Mouse (Mus musculus): ENCODE measurements around the gene Fntb. TPM values are rescaled to one million over a fixed set of nuclear protein-coding genes. Genes with fewer than 3 reads are reported as not detected.
A peak's percentile ranks its signal among the peaks of the same experiment; 100 is the strongest.
"Not testable (repeated sequence)": the region's sequence is repeated elsewhere in the genome, so short reads cannot be mapped to it uniquely, and the experiment has no call there.

Gene Fntb
- polyA plus RNA-seq, 1 experiment from 2014 or later, result 42.3 TPM

- H3K9me3 ChIP-seq (ENCODE audit: control insufficient read depth, low read length), result no peaks in the 10 kb centered on the region
- no peak overlapping the region for H3K27ac ChIP-seq (ENCODE audit: low read depth, low read length)
- no peak for ATAC-seq (ENCODE audit: low FRiP score, low TSS enrichment)
- H3K9ac ChIP-seq (ENCODE audit: low read depth, low read length), result no peak overlapping the region
- WGBS, result 64% methylated on average over 10 of the region's 10 CpGs
- no peak overlapping the region for H3K4me2 ChIP-seq (replicated peaks; ENCODE audit: low read depth, low read length)
- no peaks in the 10 kb centered on the region for H3K27me3 ChIP-seq (ENCODE audit: control insufficient read depth, insufficient read depth, low read length)
- H3K4me1 ChIP-seq (ENCODE audit: control insufficient read depth, insufficient read depth, low read length), result no peaks in the 10 kb centered on the region
- H3K36me3 ChIP-seq (ENCODE audit: control insufficient read depth, insufficient read depth, low read length), result no peaks in the 10 kb centered on the region
- no peak overlapping the region for H3K4me3 ChIP-seq (ENCODE audit: low read length)
Measured at GRCm38 (mm10) chr12:76784056-76784619, 18.7 kb downstream of the Fntb start.

- Histone ChIP-seq H3K36me3 (ENCODE audit: control insufficient read depth, insufficient read depth, low read length) (no peaks in the 10 kb centered on the region), H3K4me1 (ENCODE audit: control insufficient read depth, insufficient read depth, low read length) (no peaks in the 10 kb centered on the region), H3K9ac (ENCODE audit: low read depth, low read length) (no peak overlapping the region), H3K27me3 (ENCODE audit: control insufficient read depth, insufficient read depth, low read length) (no peaks in the 10 kb centered on the region), H3K4me2 (replicated peaks; ENCODE audit: low read depth, low read length) (no peak overlapping the region), H3K4me3 (ENCODE audit: low read length) (no peak overlapping the region), H3K9me3 (ENCODE audit: control insufficient read depth, low read length) (no peaks in the 10 kb centered on the region), H3K27ac (ENCODE audit: low read depth, low read length) (no peak overlapping the region)
- ATAC-seq (ENCODE audit: low FRiP score, low TSS enrichment), result no peak
- 51% methylated on average over 8 of the region's 8 CpGs for WGBS
Measured at GRCm38 (mm10) chr12:76790446-76791084, 25.2 kb downstream of the Fntb start.

GRCm38 (mm10) chr12:76792540-76792939 lies 27.2 kb downstream of the Fntb start:
- H3K9ac ChIP-seq (ENCODE audit: low read depth, low read length); H3K36me3 ChIP-seq (ENCODE audit: control insufficient read depth, insufficient read depth, low read length); H3K4me3 ChIP-seq (ENCODE audit: low read length); ATAC-seq (ENCODE audit: low FRiP score, low TSS enrichment); H3K9me3 ChIP-seq (ENCODE audit: control insufficient read depth, low read length); H3K4me2 ChIP-seq (replicated peaks; ENCODE audit: low read depth, low read length); H3K27ac ChIP-seq (ENCODE audit: low read depth, low read length); H3K4me1 ChIP-seq (ENCODE audit: control insufficient read depth, insufficient read depth, low read length); H3K27me3 ChIP-seq (ENCODE audit: control insufficient read depth, insufficient read depth, low read length): not testable (repeated sequence)
- WGBS, result 51% methylated on average over 14 of the region's 14 CpGs

GRCm38 (mm10) chr12:76795350-76795749 lies 30.0 kb downstream of the Fntb start, which contains the start of gene Gpx2:
Gene Gpx2 (minus strand): TSS chr12:76795554.
- Histone ChIP-seq H3K27ac (ENCODE audit: low read depth, low read length) (no peak within 1 kb of the TSS), H3K27me3 (ENCODE audit: control insufficient read depth, insufficient read depth, low read length) (no peaks in the 10 kb centered on the region), H3K4me2 (replicated peaks; ENCODE audit: low read depth, low read length) (no peak within 1 kb of the TSS), H3K4me1 (ENCODE audit: control insufficient read depth, insufficient read depth, low read length) (no peaks in the 10 kb centered on the region), H3K9ac (ENCODE audit: low read depth, low read length) (no peak within 1 kb of the TSS), H3K9me3 (ENCODE audit: control insufficient read depth, low read length) (no peaks in the 10 kb centered on the region), H3K4me3 (ENCODE audit: low read length) (no peak within 1 kb of the TSS), H3K36me3 (ENCODE audit: control insufficient read depth, insufficient read depth, low read length) (no peaks in the 10 kb centered on the region)
- WGBS, result 73% methylated on average over 5 of the region's 5 CpGs
- no peak for ATAC-seq (ENCODE audit: low FRiP score, low TSS enrichment)

GRCm38 (mm10) chr12:76796938-76797539 lies 31.6 kb downstream of the Fntb start:
- Histone ChIP-seq H3K4me3 (ENCODE audit: low read length) (no peak overlapping the region), H3K4me1 (ENCODE audit: control insufficient read depth, insufficient read depth, low read length) (no peaks in the 10 kb centered on the region), H3K36me3 (ENCODE audit: control insufficient read depth, insufficient read depth, low read length) (no peaks in the 10 kb centered on the region), H3K27ac (ENCODE audit: low read depth, low read length) (no peak overlapping the region), H3K4me2 (replicated peaks; ENCODE audit: low read depth, low read length) (no peak overlapping the region), H3K27me3 (ENCODE audit: control insufficient read depth, insufficient read depth, low read length) (no peaks in the 10 kb centered on the region), H3K9ac (ENCODE audit: low read depth, low read length) (no peak overlapping the region), H3K9me3 (ENCODE audit: control insufficient read depth, low read length) (no peaks in the 10 kb centered on the region)
- no peak for ATAC-seq (ENCODE audit: low FRiP score, low TSS enrichment)
- 88% methylated on average over 7 of the region's 7 CpGs for WGBS

- Histone ChIP-seq H3K4me1 (ENCODE audit: control insufficient read depth, insufficient read depth, low read length) (no peaks in the 10 kb centered on the region), H3K9ac (ENCODE audit: low read depth, low read length) (no peak overlapping the region), H3K27ac (ENCODE audit: low read depth, low read length) (no peak overlapping the region), H3K9me3 (ENCODE audit: control insufficient read depth, low read length) (no peaks in the 10 kb centered on the region), H3K27me3 (ENCODE audit: control insufficient read depth, insufficient read depth, low read length) (no peaks in the 10 kb centered on the region), H3K4me2 (replicated peaks; ENCODE audit: low read depth, low read length) (no peak overlapping the region), H3K4me3 (ENCODE audit: low read length) (no peak overlapping the region), H3K36me3 (ENCODE audit: control insufficient read depth, insufficient read depth, low read length) (no peaks in the 10 kb centered on the region)
- WGBS, result 68% methylated on average over 5 of the region's 5 CpGs
- ATAC-seq (ENCODE audit: low FRiP score, low TSS enrichment), result no peak
Measured at GRCm38 (mm10) chr12:76798008-76798720, 32.8 kb downstream of the Fntb start.

GRCm38 (mm10) chr12:76803028-76803427 lies 37.6 kb downstream of the Fntb start:
- WGBS, result 91% methylated on average over 10 of the region's 10 CpGs
- Histone ChIP-seq H3K27ac (ENCODE audit: low read depth, low read length) (no peak overlapping the region), H3K9ac (ENCODE audit: low read depth, low read length) (no peak overlapping the region), H3K27me3 (ENCODE audit: control insufficient read depth, insufficient read depth, low read length) (no peaks in the 10 kb centered on the region), H3K9me3 (ENCODE audit: control insufficient read depth, low read length) (no peaks in the 10 kb centered on the region), H3K36me3 (ENCODE audit: control insufficient read depth, insufficient read depth, low read length) (no peaks in the 10 kb centered on the region), H3K4me3 (ENCODE audit: low read length) (no peak overlapping the region), H3K4me1 (ENCODE audit: control insufficient read depth, insufficient read depth, low read length) (no peaks in the 10 kb centered on the region), H3K4me2 (replicated peaks; ENCODE audit: low read depth, low read length) (no peak overlapping the region)
- no peak for ATAC-seq (ENCODE audit: low FRiP score, low TSS enrichment)

- no peaks in the 10 kb centered on the region for H3K27me3 ChIP-seq (ENCODE audit: control insufficient read depth, insufficient read depth, low read length)
- WGBS, result 52% methylated on average over 7 of the region's 7 CpGs
- H3K4me1 ChIP-seq (ENCODE audit: control insufficient read depth, insufficient read depth, low read length), result no peaks in the 10 kb centered on the region
- peak; percentile 44; the same call in 1 of the 2 replicates for ATAC-seq (ENCODE audit: low FRiP score, low TSS enrichment)
- no peak overlapping the region for H3K4me2 ChIP-seq (replicated peaks; ENCODE audit: low read depth, low read length)
- H3K9ac ChIP-seq (ENCODE audit: low read depth, low read length), result no peak overlapping the region
- H3K9me3 ChIP-seq (ENCODE audit: control insufficient read depth, low read length), result no peaks in the 10 kb centered on the region
- no peaks in the 10 kb centered on the region for H3K36me3 ChIP-seq (ENCODE audit: control insufficient read depth, insufficient read depth, low read length)
- no peak overlapping the region for H3K4me3 ChIP-seq (ENCODE audit: low read length)
- no peak overlapping the region for H3K27ac ChIP-seq (ENCODE audit: low read depth, low read length)
Measured at GRCm38 (mm10) chr12:76803700-76804252, 38.4 kb downstream of the Fntb start.
